Mouse (Mus musculus) embryo, embryonic 10 days (tissue): ENCODE data around the gene Prss1.
"Not testable (repeated sequence)": the region's sequence is repeated elsewhere in the genome, so short reads cannot be mapped to it uniquely, and the experiment has no call there.

Experiments used
- DNase-seq: peaks from one replicate; pipeline ENCODE4 v3.0.0-alpha.2; 2015; ENCODE audit warnings: low spot score

Gene Prss1

GRCm38 (mm10) chr6:41458632-41459031 is at the start of gene Prss1:
TSS of gene Prss1 (plus strand) at chr6:41458932.
- DNase-seq = not testable (repeated sequence)

- not testable (repeated sequence) for DNase-seq
These were observed 16.5 kb upstream of the Prss1 start for GRCm38 (mm10) chr6:41442261-41442660.

GRCm38 (mm10) chr6:41446045-41446444 is 12.7 kb upstream of the Prss1 start, which contains the start of gene Gm10334:
TSS of gene Gm10334 (minus strand) at chr6:41446145.
- not testable (repeated sequence) for DNase-seq

GRCm38 (mm10) chr6:41499374-41499773 is 40.6 kb downstream of the Prss1 start:
- no peak for DNase-seq

- DNase-seq = no peak
These were observed 46.2 kb downstream of the Prss1 start for GRCm38 (mm10) chr6:41504915-41505314.

GRCm38 (mm10) chr6:41505323-41505722 is 46.6 kb downstream of the Prss1 start:
- DNase-seq = no peak
